Mouse (Mus musculus) urinary bladder, adult 2 months (tissue): ENCODE results near the gene Cdc42. TPM values are rescaled to one million over a fixed set of nuclear protein-coding genes. Genes with fewer than 3 reads are reported as not detected.

ENCODE experiments used
- DNase-seq: peaks from one replicate; pipeline ENCODE4 v3.0.0; 2022; ENCODE audit warnings: low spot score
- polyA plus RNA-seq: library from polyadenylated mRNA; depleted of rRNA; stranded (reverse); fragments of >200 nt; gene quantifications from 2 replicates; pipeline ENCODE4 v1.2.3, GENCODE M21; 2012; rRNA removed

Gene Cdc42
- polyA plus RNA-seq = 326 and 339 TPM in 2 replicates

- DNase-seq = peak; percentile 96
Measured at GRCm38 (mm10) chr4:137357517-137358254, at the start of gene Cdc42. Cdc42 (minus strand) TSS chr4:137357720.

GRCm38 (mm10) chr4:137405571-137405970 lies 48.1 kb upstream of the Cdc42 start:
- no peak for DNase-seq

GRCm38 (mm10) chr4:137396641-137397525 lies 39.4 kb upstream of the Cdc42 start:
- no peak for DNase-seq

- no peak for DNase-seq
Measured at GRCm38 (mm10) chr4:137393378-137394135, 36.0 kb upstream of the Cdc42 start.

GRCm38 (mm10) chr4:137392874-137393273 lies 35.4 kb upstream of the Cdc42 start:
- DNase-seq = no peak

- no peak for DNase-seq
Measured at GRCm38 (mm10) chr4:137391287-137391686, 33.8 kb upstream of the Cdc42 start.

- DNase-seq = no peak
Measured at GRCm38 (mm10) chr4:137390196-137390595, 32.7 kb upstream of the Cdc42 start.

- DNase-seq = no peak
Measured at GRCm38 (mm10) chr4:137388983-137389382, 31.5 kb upstream of the Cdc42 start.

- DNase-seq = peak; percentile 80
Measured at GRCm38 (mm10) chr4:137388059-137388794, 30.7 kb upstream of the Cdc42 start.

- no peak for DNase-seq
Measured at GRCm38 (mm10) chr4:137387482-137388058, 30.1 kb upstream of the Cdc42 start.

GRCm38 (mm10) chr4:137380702-137381605 lies 23.4 kb upstream of the Cdc42 start:
- DNase-seq = no peak

- no peak for DNase-seq
Measured at GRCm38 (mm10) chr4:137379713-137380255, 22.3 kb upstream of the Cdc42 start.

GRCm38 (mm10) chr4:137379085-137379484 lies 21.6 kb upstream of the Cdc42 start:
- DNase-seq = no peak

GRCm38 (mm10) chr4:137377526-137378304 lies 20.2 kb upstream of the Cdc42 start:
- no peak for DNase-seq

- no peak for DNase-seq
Measured at GRCm38 (mm10) chr4:137376778-137377177, 19.3 kb upstream of the Cdc42 start.

GRCm38 (mm10) chr4:137375314-137376278 lies 18.1 kb upstream of the Cdc42 start:
- DNase-seq = no peak

GRCm38 (mm10) chr4:137373711-137374110 lies 16.2 kb upstream of the Cdc42 start:
- DNase-seq = no peak
